Mouse (Mus musculus): ENCODE measurements around the gene Itsn1. TPM values are rescaled to one million over a fixed set of nuclear protein-coding genes. Genes with fewer than 3 reads are reported as not detected.

Itsn1 gene
- polyA plus RNA-seq, 1 experiment from 2014 or later: 60.7 TPM

DNA sequence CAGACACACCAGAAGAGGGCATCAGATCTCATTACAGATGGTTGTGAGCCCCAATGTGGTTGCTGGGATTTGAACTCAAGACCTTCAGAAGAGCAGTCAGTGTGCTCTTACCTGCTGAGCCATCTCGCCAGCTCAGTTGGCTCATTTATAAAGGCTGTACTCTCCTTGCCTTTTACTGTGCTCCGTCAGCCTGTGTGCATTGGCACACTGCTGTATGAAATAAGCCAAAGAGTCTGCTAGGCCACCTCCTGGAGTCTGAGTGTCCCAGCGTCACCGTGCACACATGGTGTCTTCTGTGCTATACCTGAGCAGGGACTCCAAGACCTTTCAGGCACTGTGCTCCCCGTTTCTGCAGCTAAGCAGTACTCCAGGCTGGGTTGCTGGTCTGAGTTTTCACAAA is 40.8 kb downstream of the Itsn1 start:
- Histone ChIP-seq H3K9me3 (replicated peaks; ENCODE audit: control insufficient read depth, low read length, poor library complexity, severe bottlenecking) (no peaks in the 10 kb centered on the region), H3K4me1 (ENCODE audit: control insufficient read depth, insufficient read depth, low read length) (peaks cover 34% of the 10 kb centered on the region), H3K4me2 (ENCODE audit: low read length) (no peak overlapping the region), H3K36me3 (ENCODE audit: control insufficient read depth, insufficient read depth, low read length) (no peaks in the 10 kb centered on the region), H3K4me3 (ENCODE audit: low read depth, low read length) (no peak overlapping the region), H3K9ac (ENCODE audit: low read depth, low read length) (no peak overlapping the region), H3K27me3 (ENCODE audit: control insufficient read depth, insufficient read depth, low read depth, low read length) (no peaks in the 10 kb centered on the region), H3K27ac (ENCODE audit: low read length) (peak overlapping the region; percentile 64)
- no peak for ATAC-seq
- 68% methylated on average over 5 of the region's 5 CpGs for WGBS

DNA sequence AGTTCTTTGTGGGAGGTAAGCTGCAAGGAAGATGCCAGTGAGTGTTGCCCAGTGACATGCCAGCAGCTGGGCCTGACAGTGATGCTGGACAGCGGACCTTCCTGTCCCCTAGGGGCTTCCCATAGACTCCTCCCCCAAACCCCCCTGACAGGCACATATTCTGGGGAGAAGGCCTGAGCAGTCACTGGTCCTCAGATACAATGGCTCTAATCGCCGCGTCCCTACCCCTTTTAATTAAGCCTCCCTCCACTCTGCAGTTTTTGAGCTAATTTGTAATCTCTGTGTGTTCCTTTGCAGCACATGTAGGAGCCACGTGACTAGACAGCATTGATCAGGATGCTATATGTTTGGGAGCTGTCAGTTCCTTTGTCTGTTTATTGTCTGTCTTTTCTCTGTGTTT is 41.6 kb downstream of the Itsn1 start:
- Histone ChIP-seq H3K9ac (ENCODE audit: low read depth, low read length) (no peak overlapping the region; the same call in 1 of the 2 replicates), H3K27ac (ENCODE audit: low read length) (peak overlapping the region; percentile 64), H3K36me3 (ENCODE audit: control insufficient read depth, insufficient read depth, low read length) (no peaks in the 10 kb centered on the region), H3K4me3 (ENCODE audit: low read depth, low read length) (no peak overlapping the region), H3K27me3 (ENCODE audit: control insufficient read depth, insufficient read depth, low read depth, low read length) (no peaks in the 10 kb centered on the region), H3K4me2 (ENCODE audit: low read length) (no peak overlapping the region), H3K9me3 (replicated peaks; ENCODE audit: control insufficient read depth, low read length, poor library complexity, severe bottlenecking) (no peaks in the 10 kb centered on the region), H3K4me1 (ENCODE audit: control insufficient read depth, insufficient read depth, low read length) (peaks cover 38% of the 10 kb centered on the region)
- peak; percentile 64; the same call in 1 of the 2 replicates for ATAC-seq
- WGBS: 11% methylated on average over 5 of the region's 5 CpGs

DNA sequence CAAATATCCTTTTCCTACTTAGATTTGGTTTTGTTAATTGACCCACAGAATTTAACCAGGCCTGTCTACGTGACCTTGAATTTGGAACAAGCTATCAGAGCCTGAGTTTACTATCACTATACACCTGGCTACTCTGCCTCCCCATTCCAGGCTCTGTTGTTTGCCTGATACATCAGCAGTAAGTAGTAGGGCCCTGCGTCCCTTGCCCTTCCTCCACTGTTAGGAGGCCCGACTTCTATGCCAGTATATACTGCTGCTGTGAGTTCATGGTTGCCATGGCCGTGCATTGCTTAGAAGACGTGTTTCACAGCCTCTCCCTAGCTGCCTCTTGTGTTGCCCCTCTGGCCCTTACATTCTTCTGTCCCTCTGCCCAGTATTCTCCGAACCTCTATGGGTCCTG is 42.3 kb downstream of the Itsn1 start:
- Histone ChIP-seq H3K4me1 (ENCODE audit: control insufficient read depth, insufficient read depth, low read length) (peaks cover 39% of the 10 kb centered on the region), H3K4me3 (ENCODE audit: low read depth, low read length) (no peak overlapping the region), H3K4me2 (ENCODE audit: low read length) (no peak overlapping the region), H3K9me3 (replicated peaks; ENCODE audit: control insufficient read depth, low read length, poor library complexity, severe bottlenecking) (no peaks in the 10 kb centered on the region), H3K27ac (ENCODE audit: low read length) (peak overlapping the region; percentile 64), H3K9ac (ENCODE audit: low read depth, low read length) (no peak overlapping the region), H3K27me3 (ENCODE audit: control insufficient read depth, insufficient read depth, low read depth, low read length) (no peaks in the 10 kb centered on the region), H3K36me3 (ENCODE audit: control insufficient read depth, insufficient read depth, low read length) (no peaks in the 10 kb centered on the region)
- WGBS: 73% methylated on average over 6 of the region's 6 CpGs
- peak; percentile 20; the same call in 1 of the 2 replicates for ATAC-seq

GRCm38 (mm10) chr16:91772586-91772985 is 43.5 kb downstream of the Itsn1 start:
- ATAC-seq: no peak
- no peak overlapping the region for H3K4me2 ChIP-seq (ENCODE audit: low read length)
- H3K4me3 ChIP-seq (ENCODE audit: low read depth, low read length): no peak overlapping the region
- no peaks in the 10 kb centered on the region for H3K27me3 ChIP-seq (ENCODE audit: control insufficient read depth, insufficient read depth, low read depth, low read length)
- 77% methylated on average over 7 of the region's 7 CpGs for WGBS
- H3K9ac ChIP-seq (ENCODE audit: low read depth, low read length): no peak overlapping the region
- H3K36me3 ChIP-seq (ENCODE audit: control insufficient read depth, insufficient read depth, low read length): no peaks in the 10 kb centered on the region
- H3K9me3 ChIP-seq (replicated peaks; ENCODE audit: control insufficient read depth, low read length, poor library complexity, severe bottlenecking): no peaks in the 10 kb centered on the region
- H3K27ac ChIP-seq (ENCODE audit: low read length): no peak overlapping the region
- H3K4me1 ChIP-seq (ENCODE audit: control insufficient read depth, insufficient read depth, low read length): peaks cover 32% of the 10 kb centered on the region

- peaks cover 5% of the 10 kb centered on the region; the same call in 1 of the 2 replicates for H3K36me3 ChIP-seq (ENCODE audit: control insufficient read depth, insufficient read depth, low read length)
- H3K9ac ChIP-seq (ENCODE audit: low read depth, low read length): no peak overlapping the region
- 76% methylated on average over 10 of the region's 10 CpGs for WGBS
- no peak overlapping the region for H3K27ac ChIP-seq (ENCODE audit: low read length)
- H3K27me3 ChIP-seq (ENCODE audit: control insufficient read depth, insufficient read depth, low read depth, low read length): no peaks in the 10 kb centered on the region
- H3K9me3 ChIP-seq (replicated peaks; ENCODE audit: control insufficient read depth, low read length, poor library complexity, severe bottlenecking): no peaks in the 10 kb centered on the region
- no peak overlapping the region for H3K4me3 ChIP-seq (ENCODE audit: low read depth, low read length)
- peaks cover 6% of the 10 kb centered on the region for H3K4me1 ChIP-seq (ENCODE audit: control insufficient read depth, insufficient read depth, low read length)
- H3K4me2 ChIP-seq (ENCODE audit: low read length): no peak overlapping the region
- no peak for ATAC-seq
Observed at GRCm38 (mm10) chr16:91779576-91779975, 50.5 kb downstream of the Itsn1 start.

DNA sequence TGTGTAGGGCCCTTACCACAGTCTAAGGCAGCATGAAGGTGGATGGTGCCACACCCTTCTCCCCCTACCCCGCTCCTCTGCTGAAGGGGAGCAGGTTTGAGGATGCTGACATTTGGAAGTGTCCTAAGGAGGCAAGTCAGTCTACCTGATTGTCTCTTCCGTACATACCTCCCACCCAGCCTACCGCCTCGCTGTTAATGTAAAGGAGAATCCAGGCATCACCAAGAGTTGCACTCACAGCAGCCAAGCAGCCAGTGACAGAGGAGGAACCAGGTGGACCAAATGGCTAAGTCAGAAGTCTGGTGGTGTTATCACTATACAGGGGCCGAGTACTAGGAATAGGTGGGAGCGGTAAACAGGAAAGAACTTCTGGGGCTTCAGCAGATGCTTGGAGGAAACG is 51.1 kb downstream of the Itsn1 start:
- Histone ChIP-seq H3K4me2 (ENCODE audit: low read length) (no peak overlapping the region), H3K27ac (ENCODE audit: low read length) (no peak overlapping the region), H3K4me3 (ENCODE audit: low read depth, low read length) (no peak overlapping the region), H3K9me3 (replicated peaks; ENCODE audit: control insufficient read depth, low read length, poor library complexity, severe bottlenecking) (no peaks in the 10 kb centered on the region), H3K4me1 (ENCODE audit: control insufficient read depth, insufficient read depth, low read length) (peaks cover 3% of the 10 kb centered on the region), H3K9ac (ENCODE audit: low read depth, low read length) (no peak overlapping the region), H3K27me3 (ENCODE audit: control insufficient read depth, insufficient read depth, low read depth, low read length) (no peaks in the 10 kb centered on the region), H3K36me3 (ENCODE audit: control insufficient read depth, insufficient read depth, low read length) (peaks cover 5% of the 10 kb centered on the region)
- 95% methylated on average over 7 of the region's 7 CpGs for WGBS
- no peak; the same call in 1 of the 2 replicates for ATAC-seq

DNA sequence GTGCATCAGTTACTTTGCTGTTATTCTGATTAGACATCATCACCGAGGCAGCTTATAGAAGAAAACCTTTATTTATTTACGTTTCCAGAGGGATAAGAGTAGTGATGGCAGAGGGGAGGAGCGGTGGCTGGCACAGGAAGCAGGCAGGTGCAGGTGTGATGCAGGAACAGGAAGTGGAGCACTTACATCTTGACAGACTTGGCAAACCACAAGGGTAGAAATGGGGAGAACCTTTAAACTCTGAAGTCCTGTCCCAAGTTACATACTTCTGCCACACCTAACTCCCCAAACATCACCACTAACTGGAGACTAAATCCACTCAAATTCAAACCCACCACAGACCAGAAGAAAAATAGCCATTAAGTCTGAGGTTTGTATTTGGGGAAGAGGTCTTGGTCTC is 51.7 kb downstream of the Itsn1 start:
- H3K27me3 ChIP-seq (ENCODE audit: control insufficient read depth, insufficient read depth, low read depth, low read length): no peaks in the 10 kb centered on the region
- no peaks in the 10 kb centered on the region for H3K9me3 ChIP-seq (replicated peaks; ENCODE audit: control insufficient read depth, low read length, poor library complexity, severe bottlenecking)
- H3K4me3 ChIP-seq (ENCODE audit: low read depth, low read length): no peak overlapping the region
- no peaks in the 10 kb centered on the region; the same call in 1 of the 2 replicates for H3K4me1 ChIP-seq (ENCODE audit: control insufficient read depth, insufficient read depth, low read length)
- H3K36me3 ChIP-seq (ENCODE audit: control insufficient read depth, insufficient read depth, low read length): peaks cover 10% of the 10 kb centered on the region
- 89% methylated on average over 3 of the region's 3 CpGs for WGBS
- no peak overlapping the region for H3K9ac ChIP-seq (ENCODE audit: low read depth, low read length)
- ATAC-seq: no peak
- H3K27ac ChIP-seq (ENCODE audit: low read length): no peak overlapping the region
- no peak overlapping the region for H3K4me2 ChIP-seq (ENCODE audit: low read length)

DNA sequence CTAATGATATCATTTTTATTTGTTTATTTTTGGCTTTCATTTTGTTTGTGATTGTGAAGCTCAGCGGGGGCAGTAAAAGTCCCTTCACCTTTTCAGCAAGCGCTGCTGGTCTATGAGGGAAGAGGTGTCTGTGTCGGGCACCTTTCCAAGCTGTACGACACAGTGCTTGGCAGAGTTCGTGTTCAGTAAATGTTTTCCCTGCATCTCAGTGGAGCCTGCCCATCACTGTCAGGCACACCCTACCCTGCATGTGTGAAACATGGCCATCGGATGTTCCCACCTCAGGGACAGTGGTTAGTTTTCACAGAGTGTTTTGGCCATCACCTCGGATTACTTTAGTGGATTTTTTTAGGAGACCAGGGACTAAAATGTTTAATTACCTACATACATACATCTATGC is 54.1 kb downstream of the Itsn1 start:
- no peaks in the 10 kb centered on the region for H3K27me3 ChIP-seq (ENCODE audit: control insufficient read depth, insufficient read depth, low read depth, low read length)
- H3K9me3 ChIP-seq (replicated peaks; ENCODE audit: control insufficient read depth, low read length, poor library complexity, severe bottlenecking): no peaks in the 10 kb centered on the region
- no peak overlapping the region for H3K27ac ChIP-seq (ENCODE audit: low read length)
- H3K4me2 ChIP-seq (ENCODE audit: low read length): no peak overlapping the region
- ATAC-seq: no peak
- peaks cover 10% of the 10 kb centered on the region for H3K36me3 ChIP-seq (ENCODE audit: control insufficient read depth, insufficient read depth, low read length)
- no peak overlapping the region for H3K9ac ChIP-seq (ENCODE audit: low read depth, low read length)
- H3K4me1 ChIP-seq (ENCODE audit: control insufficient read depth, insufficient read depth, low read length): no peaks in the 10 kb centered on the region
- no peak overlapping the region for H3K4me3 ChIP-seq (ENCODE audit: low read depth, low read length)
- WGBS: 86% methylated on average over 7 of the region's 7 CpGs

- 85% methylated on average over 6 of the region's 6 CpGs for WGBS
- no peak for ATAC-seq
- Histone ChIP-seq H3K36me3 (ENCODE audit: control insufficient read depth, insufficient read depth, low read length) (peaks cover 14% of the 10 kb centered on the region), H3K4me3 (ENCODE audit: low read depth, low read length) (no peak overlapping the region), H3K27me3 (ENCODE audit: control insufficient read depth, insufficient read depth, low read depth, low read length) (no peaks in the 10 kb centered on the region), H3K9me3 (replicated peaks; ENCODE audit: control insufficient read depth, low read length, poor library complexity, severe bottlenecking) (no peaks in the 10 kb centered on the region), H3K4me2 (ENCODE audit: low read length) (no peak overlapping the region), H3K4me1 (ENCODE audit: control insufficient read depth, insufficient read depth, low read length) (no peaks in the 10 kb centered on the region), H3K9ac (ENCODE audit: low read depth, low read length) (no peak overlapping the region), H3K27ac (ENCODE audit: low read length) (no peak overlapping the region)
Observed at GRCm38 (mm10) chr16:91784298-91784697, 55.2 kb downstream of the Itsn1 start.

Data from midbrain, embryonic 16.5 days (tissue).